Mouse (Mus musculus): ENCODE results near the gene Arhgap33.
A peak's percentile ranks its signal among the peaks of the same experiment; 100 is the strongest.

Gene Arhgap33

DNA sequence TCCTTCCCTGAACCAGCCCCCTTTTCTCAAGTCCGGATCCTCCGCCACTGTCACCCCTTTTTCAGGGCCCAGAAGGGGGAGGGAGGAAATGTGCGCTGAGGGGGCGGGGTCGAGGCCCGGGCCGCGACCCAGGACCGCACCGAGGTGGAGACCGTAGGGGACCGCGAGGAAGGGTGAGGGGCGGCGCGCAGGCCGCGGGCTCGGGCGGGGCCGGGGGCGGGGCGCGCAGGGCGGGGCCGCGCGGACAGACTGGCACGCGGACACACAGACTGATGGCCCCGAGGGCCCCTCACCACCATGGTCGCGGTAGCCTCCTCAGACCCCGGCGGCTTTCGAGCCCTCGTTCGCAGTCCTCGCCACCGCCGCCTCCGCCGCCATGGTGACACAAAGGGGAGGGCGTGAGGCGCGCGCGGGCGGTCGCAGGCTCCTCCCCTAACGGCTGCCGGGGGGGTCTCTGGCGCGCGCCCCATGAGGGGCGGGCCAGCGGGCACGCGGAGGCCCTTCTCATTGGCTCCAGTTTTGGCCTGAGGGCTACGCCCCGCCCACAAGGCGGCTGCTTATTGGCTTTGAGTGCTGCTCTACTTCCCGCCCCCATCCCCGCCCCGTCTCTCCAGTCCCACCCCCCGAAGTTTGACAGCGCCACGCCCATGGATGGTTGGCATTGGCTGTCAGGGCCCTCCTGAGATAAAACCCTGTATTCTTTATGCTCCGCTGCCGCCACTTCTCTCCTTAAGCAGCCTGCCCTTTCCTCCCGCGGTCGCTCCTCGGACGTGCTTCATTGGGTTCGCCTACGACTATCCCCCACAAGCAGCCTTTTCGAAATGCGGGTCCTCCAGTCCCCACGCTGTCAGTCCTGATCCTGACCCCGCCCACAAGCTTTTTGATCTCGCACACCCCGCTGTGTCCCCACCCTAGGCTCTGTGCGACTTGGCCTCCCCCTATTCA lies at the start of gene Arhgap33:
TSS of gene Arhgap33 (minus strand) at position 428 of the 945 bp plus-strand sequence.
- peak; percentile 92 for DNase-seq (ENCODE audit: extremely low spot score, low read depth, low spot score)

GRCm38 (mm10) chr7:30584339-30584738 lies 49.5 kb upstream of the Arhgap33 start:
- DNase-seq (ENCODE audit: extremely low spot score, low read depth, low spot score), result no peak

DNA sequence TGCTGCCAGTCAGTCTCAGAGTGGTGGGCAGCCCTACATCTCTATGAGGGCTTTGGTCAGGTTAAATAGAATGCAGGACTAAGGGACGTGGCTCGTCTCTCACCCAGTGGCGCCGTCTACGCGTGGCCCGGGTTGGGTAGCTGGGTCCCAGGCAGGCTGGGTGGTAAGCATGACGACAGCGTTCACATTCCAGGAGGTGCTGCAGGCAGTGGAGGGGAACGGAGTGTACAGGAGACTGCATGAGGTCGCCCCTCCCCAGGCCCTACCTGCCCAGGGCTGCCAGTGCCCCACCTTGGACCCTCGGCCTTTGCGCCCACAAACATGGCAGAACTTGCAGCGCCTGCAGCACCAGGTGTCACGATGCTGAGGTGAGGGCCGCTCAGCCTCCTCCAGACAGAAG lies 46.7 kb upstream of the Arhgap33 start:
- DNase-seq (ENCODE audit: extremely low spot score, low read depth, low spot score), result no peak

DNA sequence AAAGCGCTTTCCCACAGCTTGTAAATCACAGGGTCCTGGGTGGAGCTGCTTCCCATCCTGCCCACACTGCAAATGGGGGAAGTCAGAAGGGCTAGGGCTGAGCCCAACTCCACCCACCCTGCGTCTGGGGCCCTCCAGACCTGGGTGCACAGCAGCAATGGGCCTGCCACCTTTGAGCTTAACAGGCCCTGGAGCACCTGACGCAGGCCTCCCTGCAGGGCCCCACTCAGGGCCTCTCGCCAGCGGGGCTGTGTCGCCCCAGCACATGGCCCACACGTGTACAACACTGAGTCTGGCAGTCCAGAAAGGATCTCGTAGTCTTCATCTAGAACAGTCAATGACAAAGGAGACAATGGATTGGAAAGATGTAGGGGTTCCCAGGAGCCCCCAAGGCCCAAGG lies 45.1 kb upstream of the Arhgap33 start:
- DNase-seq (ENCODE audit: extremely low spot score, low read depth, low spot score), result no peak

DNA sequence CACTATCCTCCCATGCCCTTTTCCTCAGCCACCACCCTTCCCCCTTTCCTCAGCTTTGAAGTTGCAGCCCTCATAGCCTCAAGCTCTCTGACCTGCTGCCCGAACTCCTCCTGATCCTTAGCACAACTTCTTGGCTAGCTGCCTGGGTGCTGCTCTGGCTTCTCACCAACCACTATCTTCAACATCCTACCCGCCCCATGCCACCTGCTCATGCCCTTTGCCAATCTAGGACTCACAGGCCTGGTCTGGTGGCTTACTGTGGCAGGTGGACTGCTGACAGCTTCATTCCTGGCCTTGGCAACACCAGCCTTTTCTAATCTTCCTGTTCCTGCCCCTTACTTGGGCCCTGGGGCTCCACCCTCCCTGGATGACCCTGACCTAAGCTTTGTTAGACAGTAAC lies 38.1 kb upstream of the Arhgap33 start:
- no peak for DNase-seq (ENCODE audit: extremely low spot score, low read depth, low spot score)

- DNase-seq (ENCODE audit: extremely low spot score, low read depth, low spot score), result no peak
Observed at GRCm38 (mm10) chr7:30572389-30572788, 37.5 kb upstream of the Arhgap33 start.

- DNase-seq (ENCODE audit: extremely low spot score, low read depth, low spot score), result no peak
Observed at GRCm38 (mm10) chr7:30567555-30567954, 32.7 kb upstream of the Arhgap33 start.

- no peak for DNase-seq (ENCODE audit: extremely low spot score, low read depth, low spot score)
Observed at GRCm38 (mm10) chr7:30566033-30566432, 31.2 kb upstream of the Arhgap33 start.

DNA sequence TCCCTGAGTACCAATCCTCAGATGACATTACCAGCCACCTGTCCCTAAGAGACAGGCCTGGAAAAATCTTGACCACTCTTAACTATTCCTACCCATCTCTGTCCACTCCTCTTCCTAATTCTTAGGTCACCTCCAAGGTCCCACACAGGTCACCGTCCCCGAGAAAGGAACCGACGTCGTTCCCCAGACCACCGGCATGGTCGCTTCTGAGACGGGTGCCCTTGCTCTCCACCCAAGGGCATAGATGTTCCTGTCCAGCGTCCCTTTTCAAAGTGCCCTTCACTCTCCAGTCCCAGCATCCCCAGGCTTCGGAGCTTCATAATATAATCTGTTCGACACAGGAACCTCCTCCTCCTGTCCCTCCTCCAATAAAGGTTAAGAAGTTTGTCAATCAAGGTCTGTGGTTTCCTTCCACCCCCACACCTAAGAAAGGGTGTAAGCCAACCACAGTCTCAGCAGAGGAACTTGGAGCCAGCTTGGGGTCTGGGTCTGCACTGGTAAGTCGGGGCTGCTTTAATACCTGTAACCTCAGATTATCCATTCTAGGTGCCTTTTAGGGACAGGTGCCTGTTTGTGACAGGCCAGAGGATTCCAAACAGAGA lies 30.2 kb upstream of the Arhgap33 start, which contains the start of gene Igflr1:
TSS of gene Igflr1 (plus strand) at position 458 of the 602 bp plus-strand sequence.
- DNase-seq (ENCODE audit: extremely low spot score, low read depth, low spot score), result no peak

GRCm38 (mm10) chr7:30563906-30564280 lies 29.0 kb upstream of the Arhgap33 start:
- no peak for DNase-seq (ENCODE audit: extremely low spot score, low read depth, low spot score)

GRCm38 (mm10) chr7:30563117-30563905 lies 28.5 kb upstream of the Arhgap33 start, which contains the start of the genes U2af1l4, Gm49396 and Psenen:
U2af1l4 (plus strand) TSS chr7:30563301.
Gm49396 (plus strand) TSS chr7:30563344.
Psenen (minus strand) TSS chr7:30563627.
- peak; percentile 93 for DNase-seq (ENCODE audit: extremely low spot score, low read depth, low spot score)

- DNase-seq (ENCODE audit: extremely low spot score, low read depth, low spot score), result no peak
Observed at GRCm38 (mm10) chr7:30562526-30563116, 27.8 kb upstream of the Arhgap33 start.

DNA sequence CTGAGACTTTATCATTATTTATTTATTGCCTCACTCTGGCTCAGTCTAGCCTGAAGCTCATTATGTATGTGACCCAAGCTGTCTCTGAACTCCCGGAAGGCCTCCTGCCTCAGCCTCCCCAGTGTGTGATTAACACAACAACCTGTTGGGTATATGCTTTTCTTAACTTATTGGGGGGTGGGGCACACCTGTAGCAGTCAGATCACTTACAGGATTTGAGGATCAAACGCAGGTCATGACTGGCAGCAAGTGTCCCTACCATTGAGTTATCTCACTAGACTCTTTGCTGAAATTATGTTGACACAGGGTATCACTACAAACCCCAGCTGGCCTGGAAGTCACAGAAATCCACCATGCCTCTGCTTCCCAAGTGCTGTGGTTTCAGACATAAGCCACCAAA lies 25.4 kb upstream of the Arhgap33 start:
- DNase-seq (ENCODE audit: extremely low spot score, low read depth, low spot score), result no peak

DNA sequence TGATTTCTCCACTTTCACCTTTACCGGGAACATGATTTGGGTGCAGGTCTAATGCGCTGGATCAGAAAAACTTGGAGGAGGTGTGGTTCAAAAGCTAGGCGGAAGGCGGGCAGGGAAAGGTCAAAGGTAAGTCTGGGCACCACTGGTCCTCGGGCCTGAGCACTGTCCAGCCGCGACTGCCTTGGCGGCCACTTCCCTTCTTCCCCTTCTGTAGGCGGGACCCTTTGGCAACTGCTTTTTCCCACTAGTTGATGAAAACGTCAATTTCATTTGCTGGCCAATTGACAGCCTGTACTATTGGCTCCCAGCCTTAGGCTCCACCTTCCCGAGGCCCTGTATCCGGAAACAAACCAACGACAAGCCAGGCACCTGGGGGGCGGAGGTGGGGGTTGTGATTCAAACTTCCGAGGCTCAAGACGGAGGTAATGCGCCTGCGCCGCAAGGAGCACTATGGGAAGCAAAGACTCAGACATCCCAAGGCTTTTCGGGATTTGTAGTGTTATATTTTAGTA lies 24.6 kb upstream of the Arhgap33 start, which contains the start of gene Lin37:
TSS of gene Lin37 (minus strand) at position 396 of the 512 bp plus-strand sequence.
- peak; percentile 86 for DNase-seq (ENCODE audit: extremely low spot score, low read depth, low spot score)

DNA sequence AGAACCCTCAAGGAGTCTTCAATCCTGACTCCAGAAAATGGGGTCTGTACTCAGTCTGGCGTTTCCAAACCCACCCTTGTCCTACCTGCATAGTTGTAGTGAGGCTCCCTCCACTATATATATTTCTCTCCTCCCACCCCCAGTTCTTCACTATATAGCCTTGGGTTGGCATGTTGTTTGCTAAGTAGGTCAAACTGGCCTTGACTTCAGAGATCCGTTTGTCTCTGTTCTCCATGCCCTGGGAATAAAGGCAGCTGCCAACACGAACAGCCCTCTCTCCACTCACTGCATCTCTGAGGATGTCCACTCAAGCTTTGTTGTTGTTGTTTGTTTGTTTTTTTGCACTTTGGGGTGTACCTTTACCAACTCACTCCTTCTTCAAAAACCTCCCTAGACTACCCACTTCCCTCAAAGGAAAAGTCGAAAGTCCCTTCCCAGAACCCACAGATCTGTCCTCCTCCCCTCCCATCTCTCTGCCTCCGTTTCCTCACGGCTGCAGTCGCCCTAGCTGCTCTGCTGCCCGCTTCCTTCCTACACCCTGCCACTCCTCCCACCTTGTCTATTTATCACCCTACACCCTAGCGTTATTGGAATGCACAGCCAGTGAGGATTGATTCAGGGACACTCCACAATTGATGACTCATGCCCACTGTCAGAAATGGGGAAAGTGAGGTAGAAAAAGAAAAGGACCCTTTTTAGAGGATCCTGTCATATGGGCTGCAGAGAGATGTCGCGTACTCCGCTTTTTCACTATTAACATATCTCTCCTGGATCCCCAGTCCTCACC lies 24.0 kb upstream of the Arhgap33 start:
- DNase-seq (ENCODE audit: extremely low spot score, low read depth, low spot score), result no peak

DNA sequence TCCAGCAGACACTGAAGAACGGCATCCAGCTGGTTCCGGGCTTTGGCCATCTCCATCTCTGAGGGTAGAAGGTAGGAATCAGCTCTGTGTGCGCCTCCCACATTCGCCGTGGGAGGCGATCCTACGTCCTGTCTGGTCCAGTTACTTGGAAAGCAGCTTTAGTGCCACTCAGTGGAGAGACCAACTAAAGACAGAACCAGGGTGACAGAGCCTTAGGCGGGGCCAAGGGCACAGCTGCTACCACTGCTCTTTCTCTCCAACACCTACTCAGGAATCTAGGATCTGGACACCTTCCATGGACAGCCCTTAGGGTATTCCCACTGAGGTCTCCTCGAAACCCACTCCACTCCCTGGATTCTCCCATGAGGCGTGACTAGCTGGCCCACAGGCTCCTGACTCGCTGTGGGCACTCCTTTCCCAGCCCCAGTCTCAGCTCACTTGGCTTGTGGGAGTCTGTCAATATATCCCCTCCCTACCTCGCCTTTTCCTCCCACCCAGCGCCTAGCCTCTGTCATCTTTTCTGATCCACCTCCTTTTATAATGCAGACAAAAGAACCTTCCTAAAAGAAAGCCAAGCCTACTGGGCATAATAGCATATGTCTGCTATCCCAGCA lies 23.1 kb upstream of the Arhgap33 start:
- no peak for DNase-seq (ENCODE audit: extremely low spot score, low read depth, low spot score)

- DNase-seq (ENCODE audit: extremely low spot score, low read depth, low spot score), result no peak
Observed at GRCm38 (mm10) chr7:30556894-30557536, 22.2 kb upstream of the Arhgap33 start.

- DNase-seq (ENCODE audit: extremely low spot score, low read depth, low spot score), result no peak
Observed at GRCm38 (mm10) chr7:30553810-30554584, 19.1 kb upstream of the Arhgap33 start.

All from hindlimb bud, embryonic 11.5 days (tissue).